Mouse (Mus musculus): ENCODE data around the gene Palmd. TPM values are rescaled to one million over a fixed set of nuclear protein-coding genes. Genes with fewer than 3 reads are reported as not detected.

Palmd gene
- polyA plus RNA-seq, 1 experiment from 2014 or later = 14.9 TPM

DNA sequence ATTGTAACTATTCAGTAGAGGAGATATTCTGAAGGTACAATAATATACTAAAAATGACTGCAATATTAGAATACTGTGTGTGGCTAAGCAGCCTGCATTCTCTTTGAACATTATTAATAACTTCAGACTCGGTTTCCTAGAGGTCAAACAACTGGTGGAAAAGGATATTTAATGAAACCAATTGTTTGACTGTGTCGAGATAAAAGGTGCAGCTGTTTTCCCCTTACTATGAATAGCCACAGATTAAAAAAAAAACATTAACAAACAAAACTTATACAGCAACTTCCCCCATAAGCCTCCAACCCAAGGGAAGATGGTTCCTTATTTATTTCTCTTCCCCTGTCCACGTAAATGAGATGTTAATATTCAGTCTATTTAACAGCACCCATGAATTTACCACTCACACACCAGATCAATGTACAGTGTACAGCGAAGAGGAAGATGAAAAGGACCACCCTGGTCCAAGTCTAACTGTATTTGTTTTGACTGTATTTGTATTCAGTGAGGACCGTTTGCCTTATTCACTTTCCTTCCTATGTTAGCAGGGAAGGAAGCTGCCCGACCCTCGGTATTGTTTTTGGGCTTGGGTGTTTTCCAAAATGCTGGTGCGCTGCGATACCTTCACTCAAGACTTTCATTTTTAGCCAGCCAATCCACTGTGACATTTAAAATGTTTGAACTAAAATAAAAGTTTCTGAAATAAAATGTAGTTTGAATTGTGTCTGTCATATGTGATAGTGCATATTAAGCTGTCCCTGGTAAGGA lies 13.2 kb upstream of the Palmd start:
- ATAC-seq = no peak
- H3K36me3 ChIP-seq (ENCODE audit: poor library complexity, severe bottlenecking) = no peaks in the 10 kb centered on the region
- H3K27me3 ChIP-seq = no peaks in the 10 kb centered on the region
- no peak overlapping the region for H3K27ac ChIP-seq
- no peaks in the 10 kb centered on the region for H3K9me3 ChIP-seq (replicated peaks)
- H3K4me3 ChIP-seq = no peak overlapping the region
- WGBS = 77% methylated on average over 9 of the region's 9 CpGs
- H3K9ac ChIP-seq = no peak overlapping the region
- H3K4me1 ChIP-seq = peaks cover 26% of the 10 kb centered on the region
- H3K4me2 ChIP-seq = no peak overlapping the region

DNA sequence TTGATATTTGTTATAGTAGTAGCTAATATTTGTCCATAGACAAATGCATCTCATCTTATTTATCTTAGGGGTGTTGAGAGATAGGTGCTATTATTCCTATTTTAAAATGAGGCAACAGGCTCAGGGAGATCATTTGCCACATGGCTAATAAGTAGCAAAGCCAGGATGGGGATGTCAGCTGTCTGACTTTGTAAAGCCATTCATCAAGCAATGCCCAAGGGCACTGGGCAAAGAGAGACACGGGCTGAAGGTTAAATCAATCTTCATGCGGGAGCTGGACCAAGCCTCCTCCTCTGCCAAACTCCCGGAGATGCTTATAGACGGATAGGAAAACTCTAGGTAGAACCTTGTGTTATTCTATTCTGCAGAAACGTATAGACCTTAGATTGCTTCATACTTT lies 999 bp upstream of the Palmd start:
- H3K4me2 ChIP-seq = no peak overlapping the region
- 72% methylated on average over 5 of the region's 5 CpGs for WGBS
- no peak overlapping the region for H3K27ac ChIP-seq
- ATAC-seq = no peak
- H3K36me3 ChIP-seq (ENCODE audit: poor library complexity, severe bottlenecking) = no peaks in the 10 kb centered on the region
- H3K9ac ChIP-seq = no peak overlapping the region
- H3K9me3 ChIP-seq (replicated peaks) = no peaks in the 10 kb centered on the region
- H3K27me3 ChIP-seq = no peaks in the 10 kb centered on the region
- H3K4me1 ChIP-seq = peaks cover 24% of the 10 kb centered on the region
- no peak overlapping the region for H3K4me3 ChIP-seq

DNA sequence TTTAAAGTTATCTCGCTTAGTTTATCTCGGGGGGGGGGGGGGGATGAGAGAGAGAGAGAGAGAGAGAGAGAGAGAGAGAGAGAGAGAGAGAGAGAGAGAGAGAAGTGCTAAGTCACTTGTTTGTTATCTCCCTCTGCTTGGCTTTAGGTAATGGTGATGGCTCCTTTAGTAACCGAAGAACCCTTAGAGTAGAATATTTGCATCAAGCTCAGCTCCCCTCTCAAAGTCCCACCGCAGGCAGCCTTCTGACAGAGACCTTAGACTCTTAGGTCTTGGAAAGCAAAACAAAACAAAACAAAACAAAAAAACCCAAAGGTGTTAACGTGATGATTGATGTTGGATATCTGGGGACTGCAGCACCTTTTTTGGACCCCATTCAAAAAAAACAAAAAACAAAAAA lies 216 bp upstream of the Palmd start:
- no peaks in the 10 kb centered on the region for H3K9me3 ChIP-seq (replicated peaks)
- H3K4me1 ChIP-seq = peaks cover 24% of the 10 kb centered on the region
- H3K27ac ChIP-seq = peak overlapping the region; percentile 86
- H3K4me3 ChIP-seq = peak overlapping the region; percentile 43
- no peaks in the 10 kb centered on the region for H3K27me3 ChIP-seq
- no peaks in the 10 kb centered on the region for H3K36me3 ChIP-seq (ENCODE audit: poor library complexity, severe bottlenecking)
- H3K4me2 ChIP-seq = peak overlapping the region; percentile 66
- ATAC-seq = peak; percentile 44
- peak overlapping the region; percentile 68 for H3K9ac ChIP-seq
- 15% methylated on average over 4 of the region's 5 CpGs for WGBS

DNA sequence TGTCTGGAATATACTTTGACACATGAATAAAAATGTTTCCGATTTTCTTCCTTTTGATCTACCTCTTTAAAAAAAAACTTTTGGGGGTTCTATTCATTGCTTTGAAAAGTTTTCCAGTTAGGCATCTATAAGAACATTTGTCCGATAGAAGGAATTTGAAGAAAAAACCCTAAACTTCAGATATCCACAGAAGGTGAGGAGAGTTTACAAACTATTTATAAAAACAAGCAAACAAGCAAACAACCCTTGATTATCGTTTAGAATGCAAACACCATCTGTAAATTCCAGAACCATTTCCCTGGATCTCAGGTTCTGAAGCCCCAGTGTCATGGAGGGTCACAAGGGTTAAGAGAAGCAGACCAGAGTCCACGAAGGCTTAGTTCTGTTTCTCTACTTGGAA lies 820 bp downstream of the Palmd start, which contains the start of gene 4930455H04Rik:
TSS of gene 4930455H04Rik (plus strand) at position 301 of the 400 bp plus-strand sequence.
- H3K27ac ChIP-seq = peak within 1 kb of the TSS; percentile 86
- 64% methylated on average over 4 of the region's 4 CpGs for WGBS

DNA sequence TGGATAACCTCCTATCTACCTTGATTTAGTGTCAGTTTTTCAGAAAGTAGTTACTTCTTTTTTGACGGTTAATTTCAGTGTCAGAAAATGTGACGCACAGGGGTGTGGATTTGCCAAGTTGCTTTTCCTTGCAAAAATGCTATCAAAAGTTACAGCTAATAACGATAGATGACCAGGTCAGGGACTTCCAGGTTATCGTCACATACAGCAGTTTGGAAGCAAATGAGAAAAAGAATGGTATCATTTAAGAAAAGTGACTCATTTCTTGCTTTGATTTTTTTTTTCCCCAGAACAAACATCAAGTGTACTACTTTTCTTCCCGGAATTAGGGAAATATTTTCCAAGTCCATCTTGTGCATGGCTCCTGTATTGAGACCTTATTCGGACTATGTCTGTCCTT lies 1.4 kb downstream of the Palmd start:
- H3K9me3 ChIP-seq (replicated peaks) = no peaks in the 10 kb centered on the region
- H3K4me1 ChIP-seq = peaks cover 24% of the 10 kb centered on the region
- no peaks in the 10 kb centered on the region for H3K27me3 ChIP-seq
- no peaks in the 10 kb centered on the region for H3K36me3 ChIP-seq (ENCODE audit: poor library complexity, severe bottlenecking)
- no peak for ATAC-seq
- peak overlapping the region; percentile 7 for H3K9ac ChIP-seq
- H3K4me2 ChIP-seq = peak overlapping the region; percentile 46
- H3K4me3 ChIP-seq = peak overlapping the region; percentile 15
- no peak overlapping the region for H3K27ac ChIP-seq
- 87% methylated on average over 6 of the region's 6 CpGs for WGBS

More for the DNA sequence above, 820 bp downstream of the Palmd start, which contains the start of gene 4930455H04Rik:
- H3K4me2 ChIP-seq = peak within 1 kb of the TSS; percentile 66
- H3K9ac ChIP-seq = peak within 1 kb of the TSS; percentile 68
- H3K4me3 ChIP-seq = peak within 1 kb of the TSS; percentile 43
- no peaks in the 10 kb centered on the region for H3K27me3 ChIP-seq
- no peaks in the 10 kb centered on the region for H3K36me3 ChIP-seq (ENCODE audit: poor library complexity, severe bottlenecking)
- no peaks in the 10 kb centered on the region for H3K9me3 ChIP-seq (replicated peaks)
- peaks cover 24% of the 10 kb centered on the region for H3K4me1 ChIP-seq
- ATAC-seq = no peak

DNA sequence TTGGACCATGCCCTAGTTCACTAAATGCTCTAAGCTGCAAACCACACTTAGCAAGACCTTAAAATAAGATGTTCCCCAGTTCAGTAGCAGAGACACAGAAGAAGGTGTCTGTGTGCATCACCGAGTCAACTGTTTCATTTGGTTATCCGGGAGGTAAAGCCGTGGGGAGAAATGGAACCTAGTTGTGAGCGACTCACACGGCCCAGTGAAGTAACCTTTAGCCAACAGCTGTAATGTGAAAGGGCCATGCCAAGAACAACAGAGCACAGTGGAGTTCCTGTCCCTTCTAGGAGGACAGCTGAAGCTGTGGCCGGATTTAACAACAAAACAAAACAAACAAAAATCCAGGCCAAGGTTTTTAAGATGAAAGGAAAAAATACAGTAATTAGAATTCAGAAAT lies 2.0 kb downstream of the Palmd start:
- no peak for ATAC-seq
- Histone ChIP-seq H3K4me3 (peak overlapping the region; percentile 15), H3K4me2 (peak overlapping the region; percentile 46), H3K27ac (0 out of 2 replicates have a peak overlapping the region, but pooled peaks have one; percentile 16), H3K27me3 (no peaks in the 10 kb centered on the region), H3K36me3 (ENCODE audit: poor library complexity, severe bottlenecking) (no peaks in the 10 kb centered on the region), H3K4me1 (peaks cover 24% of the 10 kb centered on the region), H3K9ac (no peak overlapping the region), H3K9me3 (replicated peaks) (no peaks in the 10 kb centered on the region)
- WGBS = 48% methylated on average over 6 of the region's 6 CpGs

DNA sequence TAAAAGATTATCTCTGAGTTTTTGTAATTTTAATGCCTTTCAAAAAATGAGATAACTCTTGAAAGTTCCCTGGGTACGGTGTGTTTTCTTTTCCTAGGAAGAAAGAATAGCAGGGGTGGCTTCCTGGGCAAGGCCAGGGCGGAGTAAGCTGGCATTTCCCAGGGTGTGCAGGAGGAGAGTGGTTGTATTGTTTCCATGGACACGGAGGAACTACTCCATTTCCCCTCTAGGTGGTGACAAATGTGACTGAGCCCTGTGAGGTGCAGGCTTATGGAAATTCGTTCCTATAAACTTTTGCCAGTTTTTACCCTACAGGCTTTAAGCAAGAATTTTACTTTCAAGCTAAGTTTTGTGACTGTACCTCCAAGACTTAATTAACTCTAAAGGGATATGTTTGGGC lies 2.6 kb downstream of the Palmd start:
- H3K27me3 ChIP-seq = no peaks in the 10 kb centered on the region
- H3K36me3 ChIP-seq (ENCODE audit: poor library complexity, severe bottlenecking) = no peaks in the 10 kb centered on the region
- no peaks in the 10 kb centered on the region for H3K9me3 ChIP-seq (replicated peaks)
- 21% methylated on average over 4 of the region's 4 CpGs for WGBS
- no peak overlapping the region for H3K9ac ChIP-seq
- H3K4me3 ChIP-seq = no peak overlapping the region
- H3K4me2 ChIP-seq = 0 out of 2 replicates have a peak overlapping the region, but pooled peaks have one; percentile 2
- peaks cover 24% of the 10 kb centered on the region for H3K4me1 ChIP-seq
- ATAC-seq = peak; percentile 81
- H3K27ac ChIP-seq = no peak overlapping the region

DNA sequence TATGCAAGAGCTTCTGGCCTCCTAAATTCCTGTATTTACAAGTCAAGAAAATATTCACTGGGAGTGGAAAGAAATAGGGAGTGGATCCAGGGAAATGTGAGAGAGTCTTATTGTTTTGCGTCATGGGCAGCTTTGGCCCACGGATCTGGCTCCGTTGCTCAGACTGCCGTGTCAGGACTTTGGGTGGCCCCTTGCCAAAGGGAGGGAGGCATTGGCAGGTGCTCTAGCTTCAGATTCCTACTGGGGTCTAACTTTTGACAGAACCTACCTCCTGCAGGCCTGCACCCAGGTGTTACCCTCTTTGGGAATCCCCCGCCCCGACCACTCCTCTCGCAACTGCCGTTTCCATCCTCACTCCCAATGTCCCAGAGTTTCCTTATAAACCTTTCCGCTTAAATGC lies 4.4 kb downstream of the Palmd start:
- no peaks in the 10 kb centered on the region for H3K27me3 ChIP-seq
- 88% methylated on average over 9 of the region's 9 CpGs for WGBS
- H3K9me3 ChIP-seq (replicated peaks) = no peaks in the 10 kb centered on the region
- no peak overlapping the region for H3K4me2 ChIP-seq
- peaks cover 19% of the 10 kb centered on the region for H3K4me1 ChIP-seq
- no peak overlapping the region for H3K27ac ChIP-seq
- H3K9ac ChIP-seq = no peak overlapping the region
- H3K4me3 ChIP-seq = no peak overlapping the region
- no peaks in the 10 kb centered on the region for H3K36me3 ChIP-seq (ENCODE audit: poor library complexity, severe bottlenecking)
- ATAC-seq = no peak

DNA sequence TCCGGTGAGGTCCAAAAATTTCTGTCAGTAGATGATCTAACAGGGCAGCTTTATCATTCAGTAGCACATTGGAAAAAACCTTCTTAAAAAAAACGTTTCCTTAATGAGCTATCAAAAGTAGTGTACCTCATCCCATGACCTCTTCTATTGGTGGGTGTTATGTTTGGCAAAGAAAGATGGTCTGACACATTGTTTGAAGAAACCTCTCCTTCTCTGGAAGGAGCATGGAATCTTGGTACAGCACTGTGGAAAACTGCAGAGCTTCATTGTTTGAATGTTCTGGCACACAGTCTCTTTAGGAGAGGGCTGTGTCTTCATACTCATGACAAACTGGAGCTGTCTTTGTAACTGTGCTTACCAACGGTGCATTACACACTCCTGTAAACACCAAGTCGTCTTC lies 5.6 kb downstream of the Palmd start:
- no peaks in the 10 kb centered on the region for H3K9me3 ChIP-seq (replicated peaks)
- H3K9ac ChIP-seq = no peak overlapping the region
- no peaks in the 10 kb centered on the region for H3K27me3 ChIP-seq
- 73% methylated on average over 4 of the region's 4 CpGs for WGBS
- H3K4me3 ChIP-seq = no peak overlapping the region
- H3K36me3 ChIP-seq (ENCODE audit: poor library complexity, severe bottlenecking) = no peaks in the 10 kb centered on the region
- peaks cover 11% of the 10 kb centered on the region for H3K4me1 ChIP-seq
- no peak for ATAC-seq
- no peak overlapping the region for H3K27ac ChIP-seq
- H3K4me2 ChIP-seq = no peak overlapping the region

DNA sequence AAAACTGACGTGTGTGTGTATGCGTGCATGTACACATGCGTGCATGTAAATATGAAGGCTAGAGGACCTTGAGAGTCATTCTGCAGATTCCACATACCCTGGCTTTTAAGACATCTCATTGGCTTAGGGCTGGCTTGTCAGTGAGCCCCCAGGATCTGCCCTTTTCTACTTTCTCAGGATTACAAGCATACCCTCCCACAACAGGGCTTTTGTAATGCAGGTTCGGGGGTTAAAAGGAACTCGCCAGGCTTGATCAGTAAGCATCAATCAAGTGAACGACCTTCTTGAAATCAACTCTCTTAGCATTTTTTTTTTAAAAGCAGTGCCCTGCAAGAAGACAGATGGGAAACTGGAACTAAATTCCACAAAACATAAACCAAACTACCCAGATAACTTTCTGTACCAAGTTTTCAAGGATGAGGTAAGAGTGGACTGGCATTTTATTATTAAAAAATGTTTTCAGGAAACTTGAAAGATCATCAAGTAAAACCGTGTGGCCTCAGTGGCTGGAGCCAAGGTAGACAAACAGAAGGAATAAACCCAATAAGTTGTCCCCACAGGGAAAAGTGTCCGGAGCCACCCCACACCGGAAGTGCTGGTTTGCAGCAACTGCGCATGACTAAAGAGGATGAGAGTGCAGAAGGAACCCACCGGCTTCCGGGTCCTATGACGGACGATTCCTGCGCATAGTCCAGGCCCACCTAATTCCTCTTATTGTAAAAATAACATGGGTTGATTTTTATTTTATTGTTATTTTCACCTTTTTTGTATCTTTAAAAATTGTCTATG lies 7.2 kb downstream of the Palmd start:
- H3K4me1 ChIP-seq = peaks cover under 1% of the 10 kb centered on the region
- no peaks in the 10 kb centered on the region for H3K27me3 ChIP-seq
- ATAC-seq = no peak
- H3K36me3 ChIP-seq (ENCODE audit: poor library complexity, severe bottlenecking) = no peaks in the 10 kb centered on the region
- no peak overlapping the region for H3K9ac ChIP-seq
- no peak overlapping the region for H3K4me2 ChIP-seq
- H3K27ac ChIP-seq = no peak overlapping the region
- 72% methylated on average over 15 of the region's 15 CpGs for WGBS
- H3K4me3 ChIP-seq = no peak overlapping the region
- no peaks in the 10 kb centered on the region for H3K9me3 ChIP-seq (replicated peaks)

DNA sequence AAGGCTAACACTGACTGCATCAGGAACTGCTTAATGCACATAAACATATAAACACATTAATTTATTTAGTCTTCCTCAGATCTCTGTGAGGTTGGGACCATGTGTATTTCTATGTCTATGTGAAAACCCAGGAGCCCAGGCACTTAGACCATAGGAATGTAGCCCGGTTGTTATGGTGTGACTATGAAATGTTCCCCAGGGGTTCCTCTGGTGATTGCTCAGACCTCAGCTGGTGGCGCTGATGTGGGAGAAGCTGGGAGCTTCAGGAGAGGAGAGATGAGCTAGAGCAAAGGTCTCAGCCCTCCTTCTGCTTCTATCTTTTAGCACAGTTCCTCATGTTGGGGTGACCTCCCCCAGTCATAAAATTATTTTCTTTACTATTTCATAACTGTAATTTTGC lies 8.4 kb downstream of the Palmd start:
- Histone ChIP-seq H3K9ac (no peak overlapping the region), H3K4me3 (no peak overlapping the region), H3K9me3 (replicated peaks) (no peaks in the 10 kb centered on the region), H3K27ac (no peak overlapping the region), H3K36me3 (ENCODE audit: poor library complexity, severe bottlenecking) (no peaks in the 10 kb centered on the region), H3K4me1 (no peaks in the 10 kb centered on the region), H3K4me2 (no peak overlapping the region), H3K27me3 (no peaks in the 10 kb centered on the region)
- WGBS = 82% methylated on average over 2 of the region's 2 CpGs
- no peak for ATAC-seq

DNA sequence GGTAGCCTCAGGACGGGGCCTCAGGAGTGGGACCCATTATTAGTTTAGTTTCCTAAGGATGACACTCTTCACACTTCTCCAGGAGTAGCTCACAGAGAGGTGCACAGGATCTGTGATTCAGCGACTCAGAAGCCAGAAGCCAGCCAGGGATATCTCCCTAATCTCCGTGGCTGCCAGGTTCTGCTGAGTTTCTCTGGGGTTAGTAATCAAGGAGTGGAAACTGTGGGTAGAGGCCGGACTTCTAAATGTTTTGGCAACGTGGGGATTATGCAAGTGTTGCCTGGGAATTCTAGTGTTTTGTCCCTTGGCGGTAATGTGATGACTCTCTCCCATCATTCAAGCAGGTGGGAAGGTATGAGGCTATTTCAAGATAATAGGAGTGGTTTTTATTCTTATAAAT lies 13.7 kb downstream of the Palmd start:
- no peaks in the 10 kb centered on the region for H3K36me3 ChIP-seq (ENCODE audit: poor library complexity, severe bottlenecking)
- H3K27me3 ChIP-seq = no peaks in the 10 kb centered on the region
- H3K4me2 ChIP-seq = no peak overlapping the region
- H3K4me1 ChIP-seq = no peaks in the 10 kb centered on the region
- no peak overlapping the region for H3K4me3 ChIP-seq
- no peak overlapping the region for H3K27ac ChIP-seq
- ATAC-seq = no peak
- 67% methylated on average over 6 of the region's 6 CpGs for WGBS
- no peak overlapping the region for H3K9ac ChIP-seq
- H3K9me3 ChIP-seq (replicated peaks) = no peaks in the 10 kb centered on the region

Measured in forebrain, embryonic 13.5 days (tissue).